Mouse (Mus musculus) MEL (cell line): ENCODE results near the gene C8b.

ENCODE experiments used
- BHLHE40 ChIP-seq: IDR thresholded peaks from 2 replicates; pipeline ENCODE4 v1.6.1; 2012; ENCODE audit warnings: low read depth, mild to moderate bottlenecking, inconsistent platforms, low read length, improper control_type of control experiment, borderline replicate concordance
- CHD2 ChIP-seq: IDR thresholded peaks from 2 replicates; pipeline ENCODE4 v1.6.1; 2011; ENCODE audit warnings: low read length, improper control_type of control experiment
- CTCF ChIP-seq, 3 experiments: IDR thresholded peaks in 2 of 3; conservative IDR thresholded peaks in 1 of 3; 2 replicates each; pipeline ENCODE4 v1.5.1; 2011 to 2012; ENCODE audit warnings: low read length in 3 of 3, low read depth in 2 of 3, mild to moderate bottlenecking in 2 of 3, improper control_type of control experiment in 1 of 3, inconsistent platforms in 1 of 3, mixed read lengths in 1 of 3, moderate library complexity in 1 of 3; ENCODE audit not compliant: control insufficient read depth in 1 of 3, insufficient read depth in 1 of 3, poor library complexity in 1 of 3, severe bottlenecking in 1 of 3
- EP300 ChIP-seq, 2 experiments: IDR thresholded peaks; 2 replicates each; pipeline ENCODE4 v1.6.1; 2011; ENCODE audit warnings: improper control_type of control experiment in 2 of 2, low read length in 2 of 2, low read depth in 1 of 2, mild to moderate bottlenecking in 1 of 2
- GABPA ChIP-seq: IDR thresholded peaks from 2 replicates; pipeline ENCODE4 v1.6.1; 2012; ENCODE audit warnings: low read depth, mild to moderate bottlenecking, inconsistent platforms, low read length, improper control_type of control experiment, moderate library complexity
- MAX ChIP-seq: IDR thresholded peaks from 2 replicates; pipeline ENCODE4 v1.6.1; 2011; ENCODE audit warnings: low read length, improper control_type of control experiment
- POLR2A ChIP-seq, 2 experiments: IDR thresholded peaks; 2 replicates each; pipeline ENCODE4 v1.6.1; 2011 to 2012; ENCODE audit warnings: low read length in 2 of 2, mild to moderate bottlenecking in 2 of 2, control low read depth in 1 of 2, improper control_type of control experiment in 1 of 2, low read depth in 1 of 2, moderate library complexity in 1 of 2; ENCODE audit not compliant: control insufficient read depth in 1 of 2, insufficient read depth in 1 of 2, poor library complexity in 1 of 2
- POLR2AphosphoS2 ChIP-seq: IDR thresholded peaks from 2 replicates; pipeline ENCODE4 v1.6.1; 2011; ENCODE audit warnings: low read length, improper control_type of control experiment
- TAL1 ChIP-seq: IDR thresholded peaks from 2 replicates; pipeline ENCODE4 v1.6.1; 2012; ENCODE audit warnings: mild to moderate bottlenecking, inconsistent platforms, low read length, moderate library complexity, mixed read lengths
- TBP ChIP-seq: IDR thresholded peaks from 2 replicates; pipeline ENCODE4 v1.8.0; 2011; ENCODE audit warnings: low read depth, low read length, improper control_type of control experiment
- UBTF ChIP-seq: IDR thresholded peaks from 2 replicates; pipeline ENCODE4 v1.6.1; 2012; ENCODE audit warnings: low read depth, mild to moderate bottlenecking, inconsistent platforms, low read length, improper control_type of control experiment, moderate library complexity, borderline replicate concordance; ENCODE audit not compliant: insufficient read depth

- TF ChIP-seq CTCF (IDR thresholded peaks at IDR 0.05 in 2 of 3, conservative IDR thresholded peaks at IDR 0.05 in 1 of 3; ENCODE audit: control insufficient read depth in 1 of 3, insufficient read depth in 1 of 3, low read depth in 2 of 3, low read length in 3 of 3, poor library complexity in 1 of 3, severe bottlenecking in 1 of 3) (no peak), POLR2A (IDR thresholded peaks at IDR 0.05; ENCODE audit: control insufficient read depth in 1 of 2, insufficient read depth in 1 of 2, low read depth in 1 of 2, low read length in 2 of 2, poor library complexity in 1 of 2) (no peak), MAX (no peak), TAL1 (no peak), BHLHE40 (no peak), EP300 (IDR thresholded peaks at IDR 0.05; ENCODE audit: low read depth in 1 of 2, low read length in 2 of 2) (no peak), TBP (no peak), POLR2AphosphoS2 (no peak), UBTF (no peak), CHD2 (no peak), GABPA (no peak)
Observed at GRCm38 (mm10) chr4:104723527-104724045, 42.5 kb upstream of the C8b start.
